Mouse (Mus musculus): ENCODE measurements at regions not wholly inside any gene's neighbourhood (a gene's known extent, or its start where the extent isn't known, plus 50 kb on each side); places are given as distances from the start of the nearest gene placed in this dataset.

- Histone ChIP-seq H3K36me3 (replicated peaks in 1 of 2; ENCODE audit: control insufficient read depth in 1 of 2, insufficient read depth in 1 of 2, low read length in 1 of 2) (no peaks in the 10 kb centered on the region), H3K9ac (ENCODE audit: insufficient read depth, low read depth) (no peak overlapping the region), H3K27ac (ENCODE audit: insufficient read depth, low read depth) (no peak overlapping the region), H3K4me2 (ENCODE audit: insufficient read depth, low read depth, poor library complexity, severe bottlenecking) (no peak overlapping the region), H3K9me3 (replicated peaks; ENCODE audit: low read length) (peaks cover 44% of the 10 kb centered on the region), H3K27me3 (replicated peaks) (no peaks in the 10 kb centered on the region), H3K4me3 (replicated peaks in 1 of 3; ENCODE audit: low read depth in 2 of 3, low read length in 2 of 3, poor library complexity in 1 of 3) (no peak overlapping the region), H3K79me2 (replicated peaks; ENCODE audit: control insufficient read depth, extremely low read depth, insufficient read depth, poor library complexity, severe bottlenecking) (no peaks in the 10 kb centered on the region), H3K4me1 (ENCODE audit: control insufficient read depth in 1 of 2, insufficient read depth in 2 of 2) (no peaks in the 10 kb centered on the region)
- no peak for DNase-seq (ENCODE audit: extremely low read depth)
- TF ChIP-seq MXI1 (IDR thresholded peaks at IDR 0.05; ENCODE audit: low read depth, low read length) (no peak), MAX (IDR thresholded peaks at IDR 0.05; ENCODE audit: low read length) (no peak), POLR2AphosphoS2 (IDR thresholded peaks at IDR 0.05; ENCODE audit: low read depth, low read length) (no peak), RAD21 (IDR thresholded peaks at IDR 0.05; ENCODE audit: low read depth, low read length) (no peak), NELFE (IDR thresholded peaks at IDR 0.05; ENCODE audit: low read depth, low read length) (no peak), ZMIZ1 (IDR thresholded peaks at IDR 0.05; ENCODE audit: low read depth, low read length) (no peak), ELF1 (IDR thresholded peaks at IDR 0.05; ENCODE audit: low read depth, low read length) (no peak), GABPA (IDR thresholded peaks at IDR 0.05; ENCODE audit: insufficient replicate concordance, low read depth, low read length) (no peak), RCOR1 (conservative IDR thresholded peaks at IDR 0.05; ENCODE audit: low read depth, low read length) (no peak), ZKSCAN1 (IDR thresholded peaks at IDR 0.05; ENCODE audit: borderline replicate concordance, low read depth, low read length) (no peak), USF1 (IDR thresholded peaks at IDR 0.05; ENCODE audit: low read depth, low read length) (no peak), SMC3 (IDR thresholded peaks at IDR 0.05; ENCODE audit: low read depth, low read length) (no peak), HCFC1 (IDR thresholded peaks at IDR 0.05; ENCODE audit: low read depth, low read length) (no peak), NRF1 (IDR thresholded peaks at IDR 0.05; ENCODE audit: low read depth, low read length) (no peak), MAZ (IDR thresholded peaks at IDR 0.05; ENCODE audit: low read depth, low read length) (no peak), TBP (conservative IDR thresholded peaks at IDR 0.05; ENCODE audit: low read depth, low read length) (no peak)
- in situ Hi-C loops (cut with MboI; ENCODE audit: low pct_ligation_motif_present, low pct_unique_long_range_greater_than_20kb, low sequenced_read_pairs): no loop called here
- dilution Hi-C loops (cut with MboI; ENCODE audit: extremely low pct_ligation_motif_present, extremely low pct_unique_long_range_greater_than_20kb, low sequenced_read_pairs): no loop called here
Observed at GRCm38 (mm10) chr12:26999287-26999686, 343.1 kb downstream of the Sox11 start.

DNA sequence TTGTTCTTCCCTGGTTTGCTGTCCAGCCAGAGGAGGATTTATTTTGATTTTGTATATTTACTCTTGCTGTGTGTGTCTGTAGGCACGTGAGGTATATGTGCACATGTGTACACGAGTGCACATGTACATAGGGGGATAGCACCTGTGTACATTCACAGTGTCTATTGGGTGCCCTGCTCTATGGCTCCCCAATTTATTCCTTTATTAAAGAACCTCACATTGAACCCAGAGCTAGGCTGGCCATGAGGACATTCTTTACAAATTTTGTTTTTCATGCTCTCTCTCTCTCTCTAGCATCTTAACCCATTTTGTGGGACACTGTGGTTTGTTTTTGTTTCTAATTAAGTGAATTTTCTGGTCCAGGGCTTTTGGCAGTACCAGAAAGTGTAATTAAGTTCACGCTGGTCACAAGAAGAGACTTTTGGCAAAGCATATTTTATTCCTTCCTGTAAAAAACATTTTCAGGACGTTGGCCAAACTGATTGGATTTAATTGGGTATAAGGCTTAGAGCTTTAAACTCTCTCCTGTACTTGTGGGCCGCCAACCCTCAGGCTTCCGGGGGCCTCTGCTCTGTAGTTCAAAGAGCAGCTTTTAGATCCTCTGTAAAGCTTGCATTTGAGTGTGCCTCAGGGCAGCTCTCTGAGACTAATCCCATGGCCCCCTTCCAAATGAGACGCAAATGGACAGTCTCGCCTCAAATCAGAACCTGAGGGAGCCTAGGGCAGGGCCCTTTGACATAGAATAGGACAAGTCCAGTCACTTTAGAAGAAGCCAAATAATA, 365.9 kb downstream of the Sox11 start:
- H3K9me3 ChIP-seq (replicated peaks; ENCODE audit: low read length): peaks cover 62% of the 10 kb centered on the region
- no peak for DNase-seq (ENCODE audit: extremely low read depth)
- in situ Hi-C loops (cut with MboI; ENCODE audit: low pct_ligation_motif_present, low pct_unique_long_range_greater_than_20kb, low sequenced_read_pairs): no loop called here
- no peaks in the 10 kb centered on the region for H3K27me3 ChIP-seq (replicated peaks)
- no peak overlapping the region for H3K4me2 ChIP-seq (ENCODE audit: insufficient read depth, low read depth, poor library complexity, severe bottlenecking)
- H3K4me3 ChIP-seq (replicated peaks in 1 of 3; ENCODE audit: low read depth in 2 of 3, low read length in 2 of 3, poor library complexity in 1 of 3): no peak overlapping the region
- H3K27ac ChIP-seq (ENCODE audit: insufficient read depth, low read depth): no peak overlapping the region
- H3K4me1 ChIP-seq (ENCODE audit: control insufficient read depth in 1 of 2, insufficient read depth in 2 of 2): no peaks in the 10 kb centered on the region
- TF ChIP-seq ETS1 (conservative IDR thresholded peaks at IDR 0.05; ENCODE audit: low read depth, low read length) (no peak), CHD1 (IDR thresholded peaks at IDR 0.05; ENCODE audit: low read depth, low read length) (no peak), NELFE (IDR thresholded peaks at IDR 0.05; ENCODE audit: low read depth, low read length) (no peak), JUN (IDR thresholded peaks at IDR 0.05; ENCODE audit: insufficient read depth, low read depth, low read length) (no peak), E2F4 (IDR thresholded peaks at IDR 0.05; ENCODE audit: insufficient replicate concordance, low read depth, low read length) (no peak), TBP (conservative IDR thresholded peaks at IDR 0.05; ENCODE audit: low read depth, low read length) (no peak), MYC (IDR thresholded peaks at IDR 0.05; ENCODE audit: low read depth, low read length) (no peak), SIN3A (IDR thresholded peaks at IDR 0.05; ENCODE audit: low read length) (no peak), ZMIZ1 (IDR thresholded peaks at IDR 0.05; ENCODE audit: low read depth, low read length) (no peak)
- dilution Hi-C loops (cut with MboI; ENCODE audit: extremely low pct_ligation_motif_present, extremely low pct_unique_long_range_greater_than_20kb, low sequenced_read_pairs): no loop called here
- H3K79me2 ChIP-seq (replicated peaks; ENCODE audit: control insufficient read depth, extremely low read depth, insufficient read depth, poor library complexity, severe bottlenecking): no peaks in the 10 kb centered on the region
- no peaks in the 10 kb centered on the region for H3K36me3 ChIP-seq (replicated peaks in 1 of 2; ENCODE audit: control insufficient read depth in 1 of 2, insufficient read depth in 1 of 2, low read length in 1 of 2)
- no peak overlapping the region for H3K9ac ChIP-seq (ENCODE audit: insufficient read depth, low read depth)
